Comparison of ENCODE assay signal across 15 mouse cellular contexts in genomic region chr8:117730980-117731379, GRCm38 (mm10). TPM values are rescaled to one million over a fixed set of nuclear protein-coding genes. Genes with fewer than 3 reads are reported as not detected.
A peak's percentile ranks its signal among the peaks of the same experiment; 100 is the strongest.
DNase-seq lines count a peak whose midpoint lies in the region; ATAC-seq and TF ChIP-seq lines count a peak whose summit lies in the region.
"Had no signal": no experiment of that assay in that cellular context is flagged by ENCODE, and none has a peak within 500 bp of the region (broad histone marks: within the 10 kb centered on the region; RNA-seq: fewer than 3 reads in every experiment).

No protein-coding gene starts in this region.

- CTCF ChIA-PET in Patski (lab: Charles Lee) = interaction anchor here (1.4 kb wide), 1 partner anchor 14 kb away, joined by 3 read pairs; no protein-coding TSS in a partner anchor

- no peak for TF ChIP-seq EP300 in liver, postnatal 0 days (IDR thresholded peaks at IDR 0.05; ENCODE audit: low read depth)

- no peaks in the 10 kb centered on the region for H3K4me1 ChIP-seq in kidney, embryonic 16.5 days (ENCODE audit: insufficient read depth, low read length)
- no peaks in the 10 kb centered on the region; the same call in 1 of the 2 replicates for H3K4me1 ChIP-seq in liver, postnatal 0 days (ENCODE audit: insufficient read depth)
- H3K4me1 ChIP-seq: hindbrain, embryonic 15.5 days; kidney, embryonic 15.5 days; limb, embryonic 13.5 days had no signal

- 61% methylated on average over 10 of the region's 10 CpGs for WGBS in kidney, embryonic 16.5 days
- WGBS in liver, postnatal 0 days (ENCODE audit: insufficient replicate concordance) = 32% methylated on average over 10 of the region's 10 CpGs

- H3K36me3 ChIP-seq in kidney, embryonic 16.5 days (ENCODE audit: insufficient read depth, low read length) = no peaks in the 10 kb centered on the region
- H3K36me3 ChIP-seq in liver, postnatal 0 days (replicated peaks; ENCODE audit: insufficient read depth, low read length) = no peaks in the 10 kb centered on the region
- H3K36me3 ChIP-seq: hindbrain, embryonic 15.5 days; kidney, embryonic 15.5 days; limb, embryonic 13.5 days had no signal

- H3K9me3 ChIP-seq in kidney, embryonic 16.5 days (ENCODE audit: low read length) = no peaks in the 10 kb centered on the region
- no peaks in the 10 kb centered on the region for H3K9me3 ChIP-seq in liver, postnatal 0 days (ENCODE audit: low read length)
- H3K9me3 ChIP-seq: hindbrain, embryonic 15.5 days; kidney, embryonic 15.5 days; limb, embryonic 13.5 days had no signal

- no peaks in the 10 kb centered on the region for H3K27me3 ChIP-seq in kidney, embryonic 16.5 days (ENCODE audit: insufficient read depth, low read length)
- no peaks in the 10 kb centered on the region for H3K27me3 ChIP-seq in Patski
- H3K27me3 ChIP-seq in liver, postnatal 0 days (ENCODE audit: insufficient read depth, low read length) = no peaks in the 10 kb centered on the region
- H3K27me3 ChIP-seq: hindbrain, embryonic 15.5 days; kidney, embryonic 15.5 days; limb, embryonic 13.5 days had no signal

- no peak overlapping the region for H3K4me3 ChIP-seq in kidney, embryonic 16.5 days (ENCODE audit: low read length)
- no peak overlapping the region for H3K4me3 ChIP-seq in liver, postnatal 0 days (ENCODE audit: low read depth, low read length)
- H3K4me3 ChIP-seq: hindbrain, embryonic 15.5 days; kidney, embryonic 15.5 days; limb, embryonic 13.5 days; myocyte had no signal

- H3K27ac ChIP-seq in kidney, embryonic 16.5 days (ENCODE audit: low read length) = no peak overlapping the region
- H3K27ac ChIP-seq in liver, postnatal 0 days (ENCODE audit: low read depth) = peak overlapping the region; percentile 34
- H3K27ac ChIP-seq: hindbrain, embryonic 15.5 days; kidney, embryonic 15.5 days; limb, embryonic 13.5 days; macrophage had no signal

- no peak overlapping the region for H3K9ac ChIP-seq in kidney, embryonic 16.5 days (replicated peaks; ENCODE audit: low read length)
- no peak overlapping the region for H3K9ac ChIP-seq in liver, postnatal 0 days (replicated peaks)
- H3K9ac ChIP-seq: hindbrain, embryonic 15.5 days; kidney, embryonic 15.5 days; limb, embryonic 13.5 days had no signal

- ATAC-seq in kidney, embryonic 16.5 days (ENCODE audit: low FRiP score, low TSS enrichment) = peak; percentile 35; the same call in 1 of the 2 replicates
- peak; percentile 44 for ATAC-seq in Patski
- peak; percentile 59 for ATAC-seq in liver, postnatal 0 days
- ATAC-seq: forebrain, embryonic 14.5 days had no signal

- in situ Hi-C loops in Patski (cut with MboI; ENCODE audit: low pct_unique_long_range_greater_than_20kb) = no loop called here

- no peak overlapping the region for H3K4me2 ChIP-seq in kidney, embryonic 16.5 days (replicated peaks; ENCODE audit: low read depth, low read length)
- H3K4me2 ChIP-seq in liver, postnatal 0 days (ENCODE audit: low read depth, low read length) = no peak overlapping the region
- H3K4me2 ChIP-seq: hindbrain, embryonic 15.5 days; kidney, embryonic 15.5 days; limb, embryonic 13.5 days had no signal

- no peak for DNase-seq in kidney, postnatal 4 days
- DNase-seq in Patski (ENCODE audit: low read depth, low spot score) (no peak), adipocyte (ENCODE audit: low spot score) (no peak)
- DNase-seq in embryo, embryonic 11 days = peak; percentile 24
- DNase-seq in liver, postnatal 0 days = no peak
- no peak for DNase-seq in right cerebral cortex, adult 2 months (ENCODE audit: low spot score in 2 of 2)
- DNase-seq: cerebellum, adult 11 months; thymus, adult 2 months had no signal

- TF ChIP-seq CTCF in Patski (IDR thresholded peaks at IDR 0.05) = no peak
- TF ChIP-seq CTCF in liver, postnatal 0 days (IDR thresholded peaks at IDR 0.05; ENCODE audit: low read depth) = no peak

- POLR2A ChIA-PET in Patski (lab: Charles Lee) = no interaction called here

RNA-seq across cellular contexts. Expression of gene Hsd17b2, which starts 29.3 kb away (rescaled TPM):
- polyA plus RNA-seq in kidney, embryonic 16.5 days (2015; fragmentation: Nextera tagmentation; extraction: Ambion mirVana) = 4.4 and 5.0 TPM in 2 replicates
- 3.2 TPM for polyA plus RNA-seq in Patski (2021)
- polyA plus RNA-seq in liver, postnatal 0 days (2015; fragmentation: Nextera tagmentation; extraction: Ambion mirVana) = 189 and 204 TPM in 2 replicates
- polyA plus RNA-seq: forebrain, embryonic 14.5 days; limb, embryonic 13.5 days; macrophage; myocyte had no signal

RNA-seq across cellular contexts. Expression of gene Sdr42e1, which starts 57.5 kb away (rescaled TPM):
- polyA plus RNA-seq in kidney, embryonic 16.5 days (2015; fragmentation: Nextera tagmentation; extraction: Ambion mirVana) = 3.2 TPM in 2 replicates
- polyA plus RNA-seq in Patski (2021) = 1.6 TPM
- polyA plus RNA-seq in liver, postnatal 0 days (2015; fragmentation: Nextera tagmentation; extraction: Ambion mirVana) = 12.6 and 12.8 TPM in 2 replicates

Comparison
In these comparisons a context has a peak if more than half of its experiments do, and no peak if none do; other contexts are left out.
1. RNA of gene Hsd17b2, which starts 29.3 kb away (polyA plus RNA-seq): 189 to 204 TPM in liver, postnatal 0 days; 4.4 to 5.0 TPM in kidney, embryonic 16.5 days and 3.2 TPM in Patski (single experiment); every median in the first group is over 10 times any median in the second.
2. Peak in every context shown above with its lines, with median percentiles within 50 percentile points of each other: ATAC-seq.